Mouse (Mus musculus) lung, postnatal 0 days (tissue): ENCODE results near the gene Omp. TPM values are rescaled to one million over a fixed set of nuclear protein-coding genes. Genes with fewer than 3 reads are reported as not detected.

Experiments
- ATAC-seq: fragments of 200-750 bp; cut with Nextera tagmentation; 2 replicates; pipeline ENCODE4 v1.8.0; 2017; ENCODE audit warnings: moderate library complexity
- DNase-seq: peaks from one replicate; pipeline ENCODE4 v3.0.0-alpha.2; 2016; ENCODE audit warnings: low spot score
- H3K27ac ChIP-seq: fragments of 300-500 bp; sonication (generic); 2 replicates; pipeline ENCODE4 v1.5.1; 2014; ENCODE audit warnings: antibody characterized with exemption, mild to moderate bottlenecking, low read length, mixed read lengths
- H3K27me3 ChIP-seq: fragments of 300-500 bp; sonication (generic); replicated peaks from 2 replicates; pipeline ENCODE4 v1.6.1; 2014; ENCODE audit warnings: low read length, mixed read lengths; ENCODE audit not compliant: insufficient read depth
- H3K36me3 ChIP-seq: fragments of 300-500 bp; sonication (generic); 2 replicates; pipeline ENCODE4 v1.6.1; 2014; ENCODE audit warnings: low read length, mixed read lengths; ENCODE audit not compliant: insufficient read depth
- H3K4me1 ChIP-seq: fragments of 300-500 bp; sonication (generic); 2 replicates; pipeline ENCODE4 v1.6.1; 2014; ENCODE audit warnings: antibody characterized with exemption, low read depth, low read length, mixed read lengths; ENCODE audit not compliant: insufficient read depth
- H3K4me2 ChIP-seq: fragments of 300-500 bp; sonication (generic); replicated peaks from 2 replicates; pipeline ENCODE4 v1.6.1; 2014; ENCODE audit warnings: low read depth, mild to moderate bottlenecking, low read length, moderate library complexity, mixed read lengths
- H3K4me3 ChIP-seq: fragments of 300-500 bp; sonication (generic); 2 replicates; pipeline ENCODE4 v1.5.1; 2014; ENCODE audit warnings: low read depth, low read length
- H3K9ac ChIP-seq: fragments of 300-500 bp; sonication (generic); replicated peaks from 2 replicates; pipeline ENCODE4 v1.6.1; 2014; ENCODE audit warnings: low read depth, mild to moderate bottlenecking
- H3K9me3 ChIP-seq: fragments of 300-500 bp; sonication (generic); 2 replicates; pipeline ENCODE4 v1.6.1; 2016; ENCODE audit warnings: low read length, mixed read lengths
- CTCF ChIP-seq: IDR thresholded peaks from 2 replicates; pipeline ENCODE4 v1.5.1; 2016; ENCODE audit warnings: antibody characterized with exemption, mild to moderate bottlenecking
- EP300 ChIP-seq: IDR thresholded peaks from 2 replicates; pipeline ENCODE4 v1.6.1; 2016; ENCODE audit warnings: antibody characterized with exemption, mild to moderate bottlenecking, control low read depth
- WGBS: fragments of 180-500 bp; shearing (Covaris S2); extraction: QIAGEN DNeasy Blood & Tissue Kit; methylation state at CpG from one replicate; pipeline ENCODE4 v1.1.7; 2014; 5-methylcytosine and 5-hydroxymethylcytosine counted together
- polyA plus RNA-seq: library from polyadenylated mRNA; unstranded; fragments of >200 nt; fragmentation: Nextera tagmentation; extraction: Ambion mirVana; gene quantifications from 2 replicates; pipeline ENCODE4 v1.2.1, GENCODE M21; 2015

The Omp gene
- polyA plus RNA-seq, 1 experiment from 2014 or later = 0.14 TPM

GRCm38 (mm10) chr7:98172661-98173060 lies 27.4 kb upstream of the Omp start:
- WGBS = 72% methylated on average over 8 of the region's 8 CpGs
- TF ChIP-seq EP300 (no peak), CTCF (no peak)

GRCm38 (mm10) chr7:98171141-98172073 lies 26.1 kb upstream of the Omp start:
- H3K27ac ChIP-seq = peak overlapping the region; percentile 43
- peak; percentile 84 for TF ChIP-seq EP300
- no peak for TF ChIP-seq CTCF
- WGBS = 43% methylated on average over 6 of the region's 6 CpGs
- no peak overlapping the region for H3K4me3 ChIP-seq
- H3K4me1 ChIP-seq = no peaks in the 10 kb centered on the region
- peak; percentile 76 for DNase-seq
- peak; percentile 87 for ATAC-seq
- H3K36me3 ChIP-seq = no peaks in the 10 kb centered on the region
- H3K27me3 ChIP-seq = no peaks in the 10 kb centered on the region
- H3K9me3 ChIP-seq = no peaks in the 10 kb centered on the region
- no peak overlapping the region for H3K9ac ChIP-seq
- H3K4me2 ChIP-seq = no peak overlapping the region

More at GRCm38 (mm10) chr7:98172661-98173060, 27.4 kb upstream of the Omp start:
- H3K27me3 ChIP-seq = no peaks in the 10 kb centered on the region
- H3K9me3 ChIP-seq = no peaks in the 10 kb centered on the region
- H3K4me2 ChIP-seq = no peak overlapping the region
- H3K4me1 ChIP-seq = peaks cover 5% of the 10 kb centered on the region
- H3K9ac ChIP-seq = no peak overlapping the region
- no peak overlapping the region for H3K4me3 ChIP-seq
- ATAC-seq = no peak
- H3K36me3 ChIP-seq = no peaks in the 10 kb centered on the region
- no peak for DNase-seq
- H3K27ac ChIP-seq = 0 out of 2 replicates have a peak overlapping the region, but pooled peaks have one; percentile 43

- H3K9ac ChIP-seq = 0 out of 2 replicates have a peak overlapping the region, but pooled peaks have one; percentile 8
These were observed 19.8 kb upstream of the Omp start for GRCm38 (mm10) chr7:98164999-98165528.

DNA sequence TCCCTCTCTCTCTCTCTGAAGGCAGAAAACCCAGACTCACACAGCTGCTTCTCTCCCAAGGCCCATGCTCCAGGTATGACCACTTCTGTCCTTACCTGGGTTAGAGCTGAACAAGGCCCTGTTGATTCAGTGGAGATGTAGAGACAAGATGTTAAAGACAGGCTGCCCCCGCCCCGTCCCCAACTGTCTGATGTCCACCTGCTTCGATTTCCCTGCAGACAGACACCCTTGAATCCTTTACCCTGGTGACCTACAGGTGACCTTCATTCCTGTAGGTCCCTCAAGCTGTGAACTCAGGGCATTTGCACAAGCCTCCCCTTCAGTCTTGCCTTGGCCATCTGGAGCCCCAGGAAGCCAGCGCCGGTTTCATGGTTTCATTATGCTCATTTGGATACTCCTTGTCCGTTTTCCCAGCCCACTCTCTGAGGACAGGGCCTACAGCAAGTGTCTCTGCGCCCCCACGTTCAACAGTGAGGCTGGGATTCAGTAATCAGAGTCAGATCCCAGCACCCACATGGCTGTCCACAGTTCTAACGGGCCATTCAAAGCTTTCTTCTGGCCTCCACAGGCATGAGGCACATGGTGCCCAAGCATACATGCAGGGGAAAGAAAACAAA lies 19.2 kb upstream of the Omp start:
- no peaks in the 10 kb centered on the region for H3K27me3 ChIP-seq
- no peak overlapping the region for H3K9ac ChIP-seq
- H3K4me3 ChIP-seq = no peak overlapping the region
- no peaks in the 10 kb centered on the region for H3K36me3 ChIP-seq
- peak overlapping the region; percentile 77 for H3K27ac ChIP-seq
- peaks cover 30% of the 10 kb centered on the region for H3K4me1 ChIP-seq
- H3K9me3 ChIP-seq = no peaks in the 10 kb centered on the region
- ATAC-seq (no peak), DNase-seq (no peak)
- TF ChIP-seq CTCF (no peak), EP300 (no peak)
- WGBS = 67% methylated on average over 9 of the region's 9 CpGs
- no peak overlapping the region for H3K4me2 ChIP-seq

More at GRCm38 (mm10) chr7:98164999-98165528, 19.8 kb upstream of the Omp start:
- ATAC-seq (peak; percentile 82), DNase-seq (peak; percentile 64)
- Histone ChIP-seq H3K9me3 (no peaks in the 10 kb centered on the region), H3K27ac (peak overlapping the region; percentile 77), H3K27me3 (no peaks in the 10 kb centered on the region), H3K4me1 (peaks cover 30% of the 10 kb centered on the region), H3K36me3 (no peaks in the 10 kb centered on the region), H3K4me2 (no peak overlapping the region), H3K4me3 (no peak overlapping the region)
- TF ChIP-seq EP300 = peak; percentile 67; the same call in 1 of the 2 replicates
- peak; percentile 42 for TF ChIP-seq CTCF
- WGBS = 23% methylated on average over 10 of the region's 10 CpGs

- Histone ChIP-seq H3K4me2 (no peak overlapping the region), H3K4me3 (no peak overlapping the region), H3K4me1 (peaks cover 35% of the 10 kb centered on the region), H3K9ac (no peak overlapping the region), H3K36me3 (no peaks in the 10 kb centered on the region), H3K9me3 (no peaks in the 10 kb centered on the region), H3K27me3 (no peaks in the 10 kb centered on the region), H3K27ac (no peak overlapping the region)
- no peak for TF ChIP-seq CTCF
- no peak for TF ChIP-seq EP300
- WGBS = 37% methylated on average over 3 of the region's 3 CpGs
- DNase-seq (no peak), ATAC-seq (no peak)
These were observed 18.4 kb upstream of the Omp start for GRCm38 (mm10) chr7:98163700-98164099.

DNA sequence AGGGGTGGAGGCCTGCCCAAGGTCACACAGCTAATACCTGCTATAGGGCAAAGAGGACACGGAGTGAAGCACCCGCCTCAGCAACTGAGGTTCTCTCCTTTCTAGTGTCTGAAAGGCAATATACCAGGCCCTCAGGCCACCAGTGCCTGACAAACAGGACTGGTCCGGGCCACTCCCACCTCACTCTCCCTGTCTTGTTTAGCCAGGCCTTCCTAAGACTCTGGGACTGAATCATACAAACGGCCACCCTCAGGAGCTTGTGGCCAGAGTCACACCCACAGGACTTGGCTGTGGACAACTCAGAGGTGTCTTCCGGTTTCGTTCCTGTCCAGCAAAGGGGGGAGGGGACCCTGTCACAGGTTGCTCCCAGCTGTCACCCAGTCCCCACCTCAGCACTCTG lies 16.9 kb upstream of the Omp start:
- no peaks in the 10 kb centered on the region for H3K9me3 ChIP-seq
- ATAC-seq (no peak), DNase-seq (peak; percentile 31)
- H3K36me3 ChIP-seq = no peaks in the 10 kb centered on the region
- H3K27me3 ChIP-seq = no peaks in the 10 kb centered on the region
- no peak for TF ChIP-seq CTCF
- TF ChIP-seq EP300 = no peak
- H3K4me2 ChIP-seq = no peak overlapping the region
- H3K4me1 ChIP-seq = peaks cover 35% of the 10 kb centered on the region
- no peak overlapping the region for H3K27ac ChIP-seq
- 63% methylated on average over 6 of the region's 6 CpGs for WGBS
- no peak overlapping the region for H3K4me3 ChIP-seq
- no peak overlapping the region for H3K9ac ChIP-seq
